Mouse (Mus musculus): ENCODE data around the gene Psmg4. TPM values are rescaled to one million over a fixed set of nuclear protein-coding genes. Genes with fewer than 3 reads are reported as not detected.

Psmg4 gene
- polyA plus RNA-seq (2015; fragmentation: Nextera tagmentation; extraction: Ambion mirVana) = 49.2 and 50.5 TPM in 2 replicates

DNA sequence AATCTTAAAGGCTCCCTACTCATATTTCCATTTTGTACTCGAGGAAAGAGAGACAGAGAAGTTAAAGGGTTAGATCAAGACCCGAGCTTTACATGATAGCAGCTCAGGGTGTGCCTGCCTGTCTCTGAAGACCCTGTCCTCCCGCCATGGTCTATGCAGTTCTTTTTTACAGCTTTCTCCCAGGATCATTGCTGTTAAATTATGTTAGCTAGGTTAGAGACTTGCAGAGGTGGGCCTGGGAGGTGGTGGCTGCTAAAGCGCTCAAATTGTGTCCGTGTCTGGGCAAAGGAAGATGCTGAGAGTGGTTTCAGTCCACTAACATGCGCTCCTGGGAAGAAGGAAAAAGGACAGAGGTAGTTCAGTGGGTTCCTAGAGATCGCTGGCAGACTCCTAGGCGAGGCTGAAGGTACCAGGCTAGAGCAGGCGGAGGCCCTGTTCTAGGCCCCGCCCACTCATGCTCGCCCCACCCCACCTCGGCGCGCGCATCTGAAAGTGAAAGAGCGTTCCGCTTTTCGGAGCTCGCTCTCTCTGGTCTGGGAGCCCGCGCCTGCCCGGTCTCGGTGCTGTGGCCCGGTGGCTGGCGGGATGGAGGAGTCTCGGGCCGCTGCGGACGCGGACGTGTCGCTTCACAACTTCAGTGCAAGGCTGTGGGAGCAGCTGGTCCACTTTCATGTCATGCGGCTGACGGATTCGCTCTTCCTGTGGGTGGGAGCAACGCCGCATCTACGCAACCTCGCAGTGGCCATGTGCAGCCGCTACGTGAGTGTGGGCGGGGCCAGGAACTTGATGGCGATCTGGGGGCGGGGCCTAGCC lies at the start of gene Psmg4:
Psmg4 (plus strand) TSS at position 474 of the 813 bp plus-strand sequence.
- H3K4me3 ChIP-seq (ENCODE audit: low read depth, low read length) = peak within 1 kb of the TSS; percentile 71
- peak within 1 kb of the TSS; percentile 66 for H3K9ac ChIP-seq (replicated peaks)
- H3K27ac ChIP-seq (ENCODE audit: low read depth) = peak within 1 kb of the TSS; percentile 90
- peak; percentile 97 for DNase-seq
- TF ChIP-seq EP300 (IDR thresholded peaks at IDR 0.05; ENCODE audit: low read depth) (no peak), CTCF (IDR thresholded peaks at IDR 0.05; ENCODE audit: low read depth) (no peak)
- H3K27me3 ChIP-seq (ENCODE audit: insufficient read depth, low read length) = no peaks in the 10 kb centered on the region
- peak within 1 kb of the TSS; percentile 82 for H3K4me2 ChIP-seq (ENCODE audit: low read depth, low read length)
- 3% methylated on average over 44 of the region's 44 CpGs for WGBS (ENCODE audit: insufficient replicate concordance)
- H3K36me3 ChIP-seq (replicated peaks; ENCODE audit: insufficient read depth, low read length) = peaks cover 7% of the 10 kb centered on the region; the same call in 1 of the 2 replicates
- peak; percentile 99 for ATAC-seq
- H3K4me1 ChIP-seq (ENCODE audit: insufficient read depth) = peaks cover 14% of the 10 kb centered on the region
- no peaks in the 10 kb centered on the region for H3K9me3 ChIP-seq (ENCODE audit: low read length)

DNA sequence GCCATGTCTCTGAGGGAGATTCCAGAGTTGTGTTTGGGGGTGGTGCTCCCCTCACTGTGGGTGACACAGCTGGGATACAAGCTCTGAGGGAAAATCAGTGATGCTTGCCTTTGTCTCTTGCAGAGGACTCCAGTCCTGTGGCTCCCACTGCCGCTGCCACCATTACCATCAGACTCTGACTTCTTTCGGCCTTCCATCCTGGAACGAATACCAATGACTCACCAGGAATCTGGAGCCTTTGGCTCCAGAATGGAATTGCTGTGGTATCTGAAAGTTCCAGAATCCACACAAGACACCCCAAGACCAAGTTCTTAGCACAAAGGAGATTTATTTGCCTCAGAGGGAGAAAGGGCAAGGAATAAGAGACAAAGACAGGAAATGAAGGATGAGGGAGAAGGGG lies 49.7 kb upstream of the Psmg4 start:
- no peaks in the 10 kb centered on the region for H3K27me3 ChIP-seq (ENCODE audit: insufficient read depth, low read length)

DNA sequence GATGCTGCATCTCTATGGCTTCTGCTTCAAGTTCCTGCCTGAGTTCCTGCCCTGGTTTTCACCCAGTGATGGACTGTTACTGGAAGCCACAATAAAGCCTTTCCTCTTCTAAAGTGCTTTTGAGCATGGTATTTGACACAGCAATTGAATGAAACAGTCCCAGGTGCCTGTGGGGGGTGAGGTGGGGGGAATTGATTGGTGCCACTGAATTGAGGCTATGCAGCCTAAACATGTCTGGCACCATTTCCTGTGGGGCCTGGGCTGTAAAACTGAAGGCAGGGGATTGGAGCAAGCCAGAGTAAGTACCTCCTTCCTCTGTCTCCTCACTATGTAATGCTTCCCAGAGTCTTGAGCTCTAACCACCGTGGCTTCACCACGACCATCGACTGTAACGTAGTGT lies 48.1 kb upstream of the Psmg4 start:
- no peaks in the 10 kb centered on the region for H3K27me3 ChIP-seq (ENCODE audit: insufficient read depth, low read length)
- DNase-seq (no peak), ATAC-seq (no peak)
- H3K9me3 ChIP-seq (ENCODE audit: low read length) = no peaks in the 10 kb centered on the region
- no peak overlapping the region for H3K27ac ChIP-seq (ENCODE audit: low read depth)
- no peak overlapping the region for H3K9ac ChIP-seq (replicated peaks)
- peaks cover 6% of the 10 kb centered on the region; the same call in 1 of the 2 replicates for H3K4me1 ChIP-seq (ENCODE audit: insufficient read depth)
- 57% methylated on average over 4 of the region's 4 CpGs for WGBS (ENCODE audit: insufficient replicate concordance)
- H3K4me3 ChIP-seq (ENCODE audit: low read depth, low read length) = no peak overlapping the region
- H3K36me3 ChIP-seq (replicated peaks; ENCODE audit: insufficient read depth, low read length) = no peaks in the 10 kb centered on the region
- no peak for TF ChIP-seq CTCF (IDR thresholded peaks at IDR 0.05; ENCODE audit: low read depth)
- TF ChIP-seq EP300 (IDR thresholded peaks at IDR 0.05; ENCODE audit: low read depth) = no peak
- no peak overlapping the region for H3K4me2 ChIP-seq (ENCODE audit: low read depth, low read length)

More for the DNA sequence above, 49.7 kb upstream of the Psmg4 start:
- H3K4me3 ChIP-seq (ENCODE audit: low read depth, low read length) = no peak overlapping the region
- WGBS (ENCODE audit: insufficient replicate concordance) = 84% methylated on average over 3 of the region's 3 CpGs
- no peak for ATAC-seq
- TF ChIP-seq CTCF (IDR thresholded peaks at IDR 0.05; ENCODE audit: low read depth) (no peak), EP300 (IDR thresholded peaks at IDR 0.05; ENCODE audit: low read depth) (no peak)
- no peak for DNase-seq
- no peaks in the 10 kb centered on the region for H3K9me3 ChIP-seq (ENCODE audit: low read length)
- peaks cover 6% of the 10 kb centered on the region; the same call in 1 of the 2 replicates for H3K4me1 ChIP-seq (ENCODE audit: insufficient read depth)
- H3K27ac ChIP-seq (ENCODE audit: low read depth) = peak overlapping the region; percentile 46
- no peak overlapping the region for H3K4me2 ChIP-seq (ENCODE audit: low read depth, low read length)
- H3K9ac ChIP-seq (replicated peaks) = no peak overlapping the region; the same call in 1 of the 2 replicates
- H3K36me3 ChIP-seq (replicated peaks; ENCODE audit: insufficient read depth, low read length) = no peaks in the 10 kb centered on the region

DNA sequence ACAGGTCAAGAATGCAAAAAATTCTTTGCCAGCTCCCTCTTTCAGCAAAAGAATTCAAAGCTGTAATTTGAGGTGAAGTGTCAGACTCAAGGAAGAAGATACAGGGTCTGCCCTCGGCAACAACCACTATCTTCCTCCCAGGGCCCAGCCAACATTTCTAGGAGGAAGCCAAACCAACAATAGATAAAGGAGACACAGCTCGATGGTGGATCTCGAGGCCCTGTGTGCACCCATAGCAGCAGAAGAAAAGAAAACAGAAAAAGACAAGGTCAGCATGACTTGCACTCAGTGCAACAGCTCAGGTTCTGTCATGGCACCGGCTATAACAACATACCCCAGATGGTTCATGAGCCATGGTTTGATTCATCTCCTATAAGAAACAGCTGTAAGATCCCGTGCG lies 46.3 kb upstream of the Psmg4 start:
- no peak overlapping the region for H3K4me2 ChIP-seq (ENCODE audit: low read depth, low read length)
- no peaks in the 10 kb centered on the region for H3K36me3 ChIP-seq (replicated peaks; ENCODE audit: insufficient read depth, low read length)
- ATAC-seq (no peak), DNase-seq (no peak)
- H3K4me3 ChIP-seq (ENCODE audit: low read depth, low read length) = no peak overlapping the region
- H3K4me1 ChIP-seq (ENCODE audit: insufficient read depth) = peaks cover 12% of the 10 kb centered on the region; the same call in 1 of the 2 replicates
- no peaks in the 10 kb centered on the region for H3K27me3 ChIP-seq (ENCODE audit: insufficient read depth, low read length)
- H3K9me3 ChIP-seq (ENCODE audit: low read length) = no peaks in the 10 kb centered on the region
- 61% methylated on average over 6 of the region's 6 CpGs for WGBS (ENCODE audit: insufficient replicate concordance)
- H3K9ac ChIP-seq (replicated peaks) = no peak overlapping the region
- no peak overlapping the region for H3K27ac ChIP-seq (ENCODE audit: low read depth)
- TF ChIP-seq CTCF (IDR thresholded peaks at IDR 0.05; ENCODE audit: low read depth) (no peak), EP300 (IDR thresholded peaks at IDR 0.05; ENCODE audit: low read depth) (no peak)

DNA sequence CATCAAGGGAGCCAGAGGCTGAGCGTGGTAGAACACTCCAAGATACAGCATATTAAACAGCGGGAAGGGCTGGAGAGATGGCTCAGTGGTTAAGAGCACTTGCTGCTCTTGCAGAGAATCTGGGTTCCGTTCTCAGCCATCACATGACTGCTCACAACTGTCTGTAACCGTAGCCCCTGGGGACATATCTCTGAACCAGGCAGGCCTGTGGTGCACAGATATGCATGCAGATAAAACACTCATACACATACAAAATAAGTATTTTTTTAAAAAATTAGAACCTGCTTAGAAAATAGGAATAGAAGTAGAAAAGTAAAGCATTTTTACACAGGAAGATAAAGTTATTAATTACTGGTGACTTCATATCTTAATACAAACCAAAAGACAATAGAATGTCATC lies 43.9 kb upstream of the Psmg4 start:
- H3K27ac ChIP-seq (ENCODE audit: low read depth) = no peak overlapping the region
- H3K9ac ChIP-seq (replicated peaks) = no peak overlapping the region
- DNase-seq = no peak
- H3K4me2 ChIP-seq (ENCODE audit: low read depth, low read length) = no peak overlapping the region
- no peaks in the 10 kb centered on the region for H3K27me3 ChIP-seq (ENCODE audit: insufficient read depth, low read length)
- H3K4me1 ChIP-seq (ENCODE audit: insufficient read depth) = peaks cover 6% of the 10 kb centered on the region; the same call in 1 of the 2 replicates
- H3K4me3 ChIP-seq (ENCODE audit: low read depth, low read length) = no peak overlapping the region
- ATAC-seq = peak; percentile 67
- TF ChIP-seq CTCF (IDR thresholded peaks at IDR 0.05; ENCODE audit: low read depth) = no peak
- peak; percentile 93 for TF ChIP-seq EP300 (IDR thresholded peaks at IDR 0.05; ENCODE audit: low read depth)
- no peaks in the 10 kb centered on the region for H3K9me3 ChIP-seq (ENCODE audit: low read length)
- 35% methylated on average over 4 of the region's 4 CpGs for WGBS (ENCODE audit: insufficient replicate concordance)
- no peaks in the 10 kb centered on the region for H3K36me3 ChIP-seq (replicated peaks; ENCODE audit: insufficient read depth, low read length)

DNA sequence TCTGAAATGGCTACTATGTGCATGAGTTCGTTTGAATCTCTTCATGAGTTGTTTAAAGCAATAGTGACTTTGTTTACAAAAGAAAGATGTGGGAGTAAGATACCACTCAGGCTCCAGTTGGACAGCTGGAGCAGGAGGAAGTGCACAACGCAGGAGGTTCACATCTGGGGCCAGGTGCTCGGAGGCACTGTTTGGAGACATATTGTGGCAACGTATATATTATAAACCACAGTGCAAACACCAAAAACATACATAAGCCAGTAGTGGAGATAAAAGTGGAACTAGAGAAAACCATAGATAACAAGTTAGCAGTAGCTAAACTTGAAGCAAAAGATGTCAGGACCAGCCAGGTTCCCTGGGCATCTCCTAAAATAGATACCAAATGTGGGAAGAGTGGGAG lies 43.4 kb upstream of the Psmg4 start:
- DNase-seq (no peak), ATAC-seq (peak; percentile 36; the same call in 1 of the 2 replicates)
- H3K9me3 ChIP-seq (ENCODE audit: low read length) = no peaks in the 10 kb centered on the region
- H3K36me3 ChIP-seq (replicated peaks; ENCODE audit: insufficient read depth, low read length) = no peaks in the 10 kb centered on the region
- no peak overlapping the region for H3K9ac ChIP-seq (replicated peaks)
- no peak overlapping the region for H3K4me2 ChIP-seq (ENCODE audit: low read depth, low read length)
- WGBS (ENCODE audit: insufficient replicate concordance) = 29% methylated on average over 4 of the region's 4 CpGs
- H3K27me3 ChIP-seq (ENCODE audit: insufficient read depth, low read length) = no peaks in the 10 kb centered on the region
- H3K4me1 ChIP-seq (ENCODE audit: insufficient read depth) = peaks cover 6% of the 10 kb centered on the region; the same call in 1 of the 2 replicates
- no peak overlapping the region for H3K27ac ChIP-seq (ENCODE audit: low read depth)
- TF ChIP-seq CTCF (IDR thresholded peaks at IDR 0.05; ENCODE audit: low read depth) (no peak), EP300 (IDR thresholded peaks at IDR 0.05; ENCODE audit: low read depth) (no peak)
- no peak overlapping the region for H3K4me3 ChIP-seq (ENCODE audit: low read depth, low read length)

All from liver, postnatal 0 days (tissue).